Mouse (Mus musculus) ES-Bruce4 (cell line): ENCODE data around the gene Gm49325. TPM values are rescaled to one million over a fixed set of nuclear protein-coding genes. Genes with fewer than 3 reads are reported as not detected.
A peak's percentile ranks its signal among the peaks of the same experiment; 100 is the strongest.

ENCODE experiments used
- H3K27ac ChIP-seq: 2 replicates; pipeline ENCODE4 v1.5.1; 2012; ENCODE audit warnings: low read length, inconsistent platforms; ENCODE audit not compliant: insufficient read depth
- H3K27me3 ChIP-seq: 2 replicates; pipeline ENCODE4 v1.6.1; 2012; ENCODE audit warnings: mild to moderate bottlenecking, low read length, inconsistent platforms; ENCODE audit not compliant: control insufficient read depth, poor library complexity, insufficient read depth, severe bottlenecking
- H3K36me3 ChIP-seq: 2 replicates; pipeline ENCODE4 v1.6.1; 2012; ENCODE audit warnings: inconsistent platforms, mild to moderate bottlenecking, low read length, moderate library complexity; ENCODE audit not compliant: control insufficient read depth, poor library complexity, insufficient read depth, severe bottlenecking
- H3K4me1 ChIP-seq: one replicate; pipeline ENCODE4 v1.8.1; 2011; ENCODE audit warnings: low read length; ENCODE audit not compliant: control insufficient read depth, insufficient read depth
- H3K4me3 ChIP-seq: 2 replicates; pipeline ENCODE4 v1.5.1; 2011; ENCODE audit warnings: low read depth, mild to moderate bottlenecking, low read length
- H3K9ac ChIP-seq: 2 replicates; pipeline ENCODE4 v1.6.1; 2012; ENCODE audit warnings: low read depth, mild to moderate bottlenecking, inconsistent platforms; ENCODE audit not compliant: poor library complexity, severe bottlenecking
- H3K9me3 ChIP-seq: replicated peaks from 2 replicates; pipeline ENCODE4 v1.6.1; 2012; ENCODE audit warnings: mild to moderate bottlenecking, low read length, inconsistent platforms; ENCODE audit not compliant: control insufficient read depth, poor library complexity, insufficient read depth, severe bottlenecking
- CTCF ChIP-seq: IDR thresholded peaks from one replicate; pipeline ENCODE4 v1.8.1; 2011; ENCODE audit warnings: low read depth, low read length
- EP300 ChIP-seq: IDR thresholded peaks from 2 replicates; pipeline ENCODE4 v1.6.1; 2011; ENCODE audit warnings: low read depth, low read length; ENCODE audit not compliant: insufficient read depth
- POLR2A ChIP-seq: IDR thresholded peaks from one replicate; pipeline ENCODE4 v1.8.1; 2011; ENCODE audit warnings: low read length; ENCODE audit not compliant: insufficient read depth
- polyA plus RNA-seq: library from polyadenylated mRNA; stranded (reverse); fragments of >200 nt; gene quantifications from 2 replicates; pipeline ENCODE4 v1.2.4, GENCODE M21; 2011; ENCODE audit warnings: low read depth; ENCODE audit not compliant: missing spikeins, insufficient read depth, insufficient read length

The Gm49325 gene
- polyA plus RNA-seq, 1 experiment = 50.7 TPM

DNA sequence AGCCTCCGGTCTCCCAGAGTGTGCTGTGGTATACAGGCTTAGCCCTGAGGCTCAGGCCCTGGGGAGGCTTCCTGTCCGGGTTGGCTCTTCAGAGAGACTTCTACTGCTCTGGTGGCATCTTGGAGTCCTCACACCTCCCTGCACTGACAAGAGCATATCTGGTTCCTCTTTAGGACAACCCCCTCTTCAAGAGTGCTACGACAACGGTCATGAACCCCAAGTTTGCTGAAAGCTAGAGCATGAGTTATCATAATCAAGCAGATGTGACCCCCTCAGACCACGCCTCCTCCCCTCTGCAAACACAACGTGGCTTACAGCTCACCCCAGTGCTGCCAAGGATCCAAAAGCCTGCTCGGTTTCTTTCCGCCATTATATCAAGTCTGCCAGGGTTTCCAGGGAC lies 41.0 kb upstream of the Gm49325 start:
- Histone ChIP-seq H3K27ac (no peak overlapping the region), H3K9me3 (no peaks in the 10 kb centered on the region)
- TF ChIP-seq POLR2A = no peak
- no peak for TF ChIP-seq EP300
- no peak for TF ChIP-seq CTCF

DNA sequence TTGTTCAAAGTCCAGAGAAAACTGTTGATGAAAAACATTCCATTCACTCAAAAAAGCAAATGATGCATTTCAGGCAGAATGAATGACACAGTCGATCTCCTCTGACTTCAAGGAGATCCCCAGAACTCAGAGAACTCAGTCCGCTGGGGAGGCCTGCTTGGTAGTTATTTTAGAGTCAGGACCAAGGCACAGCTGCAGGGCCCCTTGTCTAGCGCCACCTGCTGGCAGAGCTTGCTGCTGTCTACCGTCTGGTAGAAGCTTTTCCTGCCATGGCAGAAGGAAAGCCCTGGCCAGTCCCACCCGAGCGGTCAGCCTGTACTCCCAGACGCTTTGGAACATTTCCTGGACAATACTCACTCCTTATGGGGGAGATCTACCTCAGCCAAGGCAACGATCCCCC lies 39.3 kb upstream of the Gm49325 start:
- no peak overlapping the region for H3K27ac ChIP-seq
- no peaks in the 10 kb centered on the region for H3K9me3 ChIP-seq
- no peaks in the 10 kb centered on the region for H3K27me3 ChIP-seq
- no peaks in the 10 kb centered on the region for H3K36me3 ChIP-seq
- no peak overlapping the region for H3K4me3 ChIP-seq
- H3K9ac ChIP-seq = no peak overlapping the region
- TF ChIP-seq CTCF (peak; percentile 97), POLR2A (no peak)
- peaks cover 5% of the 10 kb centered on the region for H3K4me1 ChIP-seq

More for the DNA sequence above, 41.0 kb upstream of the Gm49325 start:
- H3K36me3 ChIP-seq = no peaks in the 10 kb centered on the region
- H3K4me1 ChIP-seq = peaks cover 2% of the 10 kb centered on the region
- no peak overlapping the region for H3K4me3 ChIP-seq
- H3K27me3 ChIP-seq = no peaks in the 10 kb centered on the region
- H3K9ac ChIP-seq = no peak overlapping the region

DNA sequence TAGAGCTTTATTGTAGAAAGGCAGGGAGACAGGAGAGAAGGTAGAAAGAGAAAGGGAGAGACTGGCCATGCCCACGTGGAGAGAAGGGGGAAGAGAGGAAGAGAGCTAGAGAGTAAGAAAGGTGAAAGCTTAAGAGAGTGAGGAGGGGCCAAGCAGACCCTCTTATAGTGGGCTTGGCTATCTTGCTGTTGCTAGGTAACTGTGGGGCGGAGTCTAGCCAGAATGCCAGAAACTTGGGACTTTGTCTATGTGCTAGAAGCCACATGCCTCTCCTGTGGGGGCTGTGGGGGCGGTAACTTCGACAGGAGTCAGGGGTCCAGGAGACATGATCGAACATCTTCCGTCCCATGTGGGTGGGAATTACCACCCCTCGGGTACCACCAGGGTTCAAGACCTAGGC lies 36.5 kb upstream of the Gm49325 start:
- H3K9ac ChIP-seq = no peak overlapping the region
- peak overlapping the region; percentile 8; the same call in 1 of the 2 replicates for H3K4me3 ChIP-seq
- peaks cover 6% of the 10 kb centered on the region for H3K4me1 ChIP-seq
- no peaks in the 10 kb centered on the region for H3K27me3 ChIP-seq
- no peaks in the 10 kb centered on the region for H3K9me3 ChIP-seq
- H3K27ac ChIP-seq = peak overlapping the region; percentile 54
- TF ChIP-seq EP300 (no peak), POLR2A (no peak)
- no peaks in the 10 kb centered on the region for H3K36me3 ChIP-seq

DNA sequence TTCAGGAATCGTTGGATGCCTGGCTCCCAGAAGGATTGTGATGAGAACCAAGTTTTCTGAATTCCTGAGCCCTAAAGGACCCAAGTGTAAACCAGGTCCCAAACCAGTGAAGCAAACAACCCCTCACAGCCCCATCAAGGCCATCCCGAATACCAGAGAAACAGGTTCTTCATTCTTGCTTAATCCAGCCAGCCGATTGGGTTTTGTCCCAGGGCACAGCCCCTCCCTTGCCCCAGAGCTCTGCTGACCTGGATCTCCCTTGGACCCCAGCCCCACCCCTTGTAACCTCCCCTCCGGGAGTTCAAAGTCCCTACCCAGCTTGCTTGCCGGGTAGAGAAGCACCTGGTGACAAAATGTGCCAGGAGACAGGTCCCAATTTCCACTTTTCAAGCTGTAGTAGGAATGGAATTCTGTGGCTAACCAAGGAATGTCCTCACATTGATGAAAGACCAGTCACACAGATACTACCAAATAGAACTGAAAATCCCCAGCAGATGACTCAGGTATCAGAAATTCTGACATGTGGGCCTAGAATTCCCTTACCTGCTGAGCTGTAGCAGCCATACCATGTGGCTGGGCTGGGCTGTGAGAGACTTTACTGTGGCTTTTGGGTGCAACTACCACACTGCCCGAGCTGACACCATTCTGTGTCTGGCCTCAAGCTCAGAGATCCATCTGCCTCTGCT lies 35.9 kb upstream of the Gm49325 start:
- Histone ChIP-seq H3K4me3 (no peak overlapping the region), H3K27ac (peak overlapping the region; percentile 26), H3K4me1 (peaks cover 6% of the 10 kb centered on the region)

DNA sequence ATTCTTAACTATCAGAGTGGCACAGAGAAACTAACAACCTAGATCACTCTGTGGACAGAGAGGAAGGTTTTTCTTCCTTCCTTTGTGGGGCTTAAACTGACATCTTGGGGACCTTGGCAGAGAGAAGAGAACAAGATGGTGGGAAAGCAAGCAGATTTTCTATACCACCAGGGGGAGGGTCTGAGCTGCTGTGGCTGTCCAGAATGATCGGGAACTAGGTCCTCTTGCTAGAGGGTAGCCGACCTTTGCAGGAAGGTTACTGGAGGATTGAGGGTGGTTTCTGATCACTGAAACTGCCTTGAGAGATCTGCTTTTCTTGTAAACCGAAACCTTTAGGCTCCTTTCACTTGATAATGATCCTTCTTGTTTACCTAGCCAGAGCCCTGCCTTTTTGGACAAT lies 33.8 kb upstream of the Gm49325 start:
- no peak overlapping the region for H3K4me3 ChIP-seq
- H3K27me3 ChIP-seq = no peaks in the 10 kb centered on the region
- H3K9me3 ChIP-seq = no peaks in the 10 kb centered on the region
- H3K36me3 ChIP-seq = no peaks in the 10 kb centered on the region
- H3K4me1 ChIP-seq = peaks cover 6% of the 10 kb centered on the region
- H3K27ac ChIP-seq = peak overlapping the region; percentile 89
- H3K9ac ChIP-seq = no peak overlapping the region
- peak; percentile 80; the same call in 1 of the 2 replicates for TF ChIP-seq EP300
- TF ChIP-seq POLR2A = no peak
- peak; percentile 64 for TF ChIP-seq CTCF

More for the DNA sequence above, 35.9 kb upstream of the Gm49325 start:
- H3K36me3 ChIP-seq = no peaks in the 10 kb centered on the region
- TF ChIP-seq CTCF (no peak), EP300 (peak; percentile 85; the same call in 1 of the 2 replicates)
- H3K9ac ChIP-seq = no peak overlapping the region
- no peaks in the 10 kb centered on the region for H3K27me3 ChIP-seq
- H3K9me3 ChIP-seq = no peaks in the 10 kb centered on the region

DNA sequence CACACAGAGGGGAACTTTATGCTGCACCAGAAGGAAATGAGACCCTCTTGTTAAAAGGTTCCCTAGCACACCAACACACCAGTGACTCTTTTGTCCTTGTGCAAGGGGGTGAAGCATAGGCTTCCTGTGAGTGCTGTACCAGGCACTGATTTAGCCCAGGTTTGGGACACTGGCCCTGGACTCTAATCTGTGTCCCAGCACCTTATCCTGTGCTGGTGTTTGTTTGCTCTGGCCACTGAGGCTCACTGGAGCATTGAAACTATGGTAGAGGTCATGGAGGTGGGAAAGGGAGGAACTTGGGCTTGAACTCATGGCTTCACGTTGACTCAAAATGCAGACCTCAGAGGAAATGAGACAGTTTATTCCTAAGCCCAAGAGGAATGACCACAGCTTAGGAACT lies 32.8 kb upstream of the Gm49325 start:
- Histone ChIP-seq H3K27me3 (no peaks in the 10 kb centered on the region), H3K27ac (peak overlapping the region; percentile 70), H3K9ac (no peak overlapping the region), H3K9me3 (no peaks in the 10 kb centered on the region), H3K4me3 (no peak overlapping the region), H3K4me1 (peaks cover 6% of the 10 kb centered on the region), H3K36me3 (no peaks in the 10 kb centered on the region)
- no peak for TF ChIP-seq EP300
- TF ChIP-seq POLR2A = no peak
- TF ChIP-seq CTCF = no peak
